Mouse (Mus musculus): ENCODE results near the gene Ablim1.

Ablim1 gene

GRCm38 (mm10) chr19:57016995-57017784, 297.5 kb downstream of the Ablim1 start:
- no peak for DNase-seq (ENCODE audit: extremely low read depth, low read depth)

- no peak for DNase-seq (ENCODE audit: extremely low read depth, low read depth)
Measured at GRCm38 (mm10) chr19:57014808-57015207, 299.9 kb downstream of the Ablim1 start.

GRCm38 (mm10) chr19:57013271-57013677, 301.4 kb downstream of the Ablim1 start:
- DNase-seq (ENCODE audit: extremely low read depth, low read depth): no peak

DNA sequence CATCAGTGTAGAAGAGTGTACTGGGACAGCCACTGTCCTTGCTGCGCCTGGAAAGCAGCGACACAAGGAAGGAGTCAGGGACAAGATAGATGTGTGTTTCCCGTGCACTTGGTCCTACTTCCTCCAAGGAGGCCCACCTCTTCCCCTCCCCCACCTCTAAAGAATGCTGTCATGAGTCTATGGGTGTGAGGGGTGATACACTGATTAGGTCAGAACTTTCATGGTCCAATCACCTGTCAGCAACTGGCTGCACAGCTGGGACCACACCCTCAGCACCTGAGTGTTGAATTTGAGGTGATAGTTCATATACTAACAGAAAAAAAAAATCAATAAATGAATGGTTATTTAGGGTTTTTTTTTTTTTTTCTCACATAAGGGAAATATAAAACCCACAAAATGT, 302.7 kb downstream of the Ablim1 start:
- DNase-seq (ENCODE audit: extremely low read depth, low read depth): no peak

DNA sequence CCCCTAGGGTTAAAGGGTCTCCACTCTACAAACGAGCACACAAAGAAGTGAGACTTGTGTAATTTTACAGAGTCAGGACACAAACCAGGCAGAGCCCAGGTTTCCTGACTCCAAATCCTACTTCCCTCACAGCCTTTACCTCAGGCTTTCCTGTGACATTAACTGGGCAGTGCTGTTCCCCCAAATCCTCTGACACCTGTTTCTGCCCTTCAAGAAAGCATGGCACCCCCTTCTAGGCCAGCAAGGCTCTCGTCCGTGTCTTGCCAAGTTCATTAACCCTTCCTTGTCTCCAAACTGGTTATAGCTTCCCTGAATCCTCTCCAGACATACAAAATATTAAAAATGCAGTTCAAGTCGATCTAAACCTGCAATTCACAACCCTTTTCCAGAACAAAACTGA, 304.7 kb downstream of the Ablim1 start:
- no peak for DNase-seq (ENCODE audit: extremely low read depth, low read depth)

DNA sequence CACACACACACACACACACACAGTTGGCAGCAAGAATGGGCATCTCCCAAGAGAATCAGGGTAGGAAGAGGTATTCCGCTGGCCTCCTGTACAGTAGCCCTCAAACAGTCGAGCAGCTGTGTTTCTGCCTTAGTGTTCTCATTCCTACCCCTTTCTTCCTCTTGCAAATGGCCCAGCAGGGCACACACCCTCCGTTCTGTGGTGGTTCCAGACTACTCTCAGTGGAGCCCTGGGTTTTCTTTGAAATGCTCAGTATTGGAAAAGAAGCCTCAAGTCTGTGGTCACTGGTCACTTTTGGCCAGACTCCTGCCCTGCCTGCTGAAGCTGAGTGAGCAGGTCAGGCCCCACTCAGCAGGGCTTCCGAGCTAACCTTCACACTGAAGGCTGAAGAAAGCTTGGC, 305.1 kb downstream of the Ablim1 start:
- no peak for DNase-seq (ENCODE audit: extremely low read depth, low read depth)

DNA sequence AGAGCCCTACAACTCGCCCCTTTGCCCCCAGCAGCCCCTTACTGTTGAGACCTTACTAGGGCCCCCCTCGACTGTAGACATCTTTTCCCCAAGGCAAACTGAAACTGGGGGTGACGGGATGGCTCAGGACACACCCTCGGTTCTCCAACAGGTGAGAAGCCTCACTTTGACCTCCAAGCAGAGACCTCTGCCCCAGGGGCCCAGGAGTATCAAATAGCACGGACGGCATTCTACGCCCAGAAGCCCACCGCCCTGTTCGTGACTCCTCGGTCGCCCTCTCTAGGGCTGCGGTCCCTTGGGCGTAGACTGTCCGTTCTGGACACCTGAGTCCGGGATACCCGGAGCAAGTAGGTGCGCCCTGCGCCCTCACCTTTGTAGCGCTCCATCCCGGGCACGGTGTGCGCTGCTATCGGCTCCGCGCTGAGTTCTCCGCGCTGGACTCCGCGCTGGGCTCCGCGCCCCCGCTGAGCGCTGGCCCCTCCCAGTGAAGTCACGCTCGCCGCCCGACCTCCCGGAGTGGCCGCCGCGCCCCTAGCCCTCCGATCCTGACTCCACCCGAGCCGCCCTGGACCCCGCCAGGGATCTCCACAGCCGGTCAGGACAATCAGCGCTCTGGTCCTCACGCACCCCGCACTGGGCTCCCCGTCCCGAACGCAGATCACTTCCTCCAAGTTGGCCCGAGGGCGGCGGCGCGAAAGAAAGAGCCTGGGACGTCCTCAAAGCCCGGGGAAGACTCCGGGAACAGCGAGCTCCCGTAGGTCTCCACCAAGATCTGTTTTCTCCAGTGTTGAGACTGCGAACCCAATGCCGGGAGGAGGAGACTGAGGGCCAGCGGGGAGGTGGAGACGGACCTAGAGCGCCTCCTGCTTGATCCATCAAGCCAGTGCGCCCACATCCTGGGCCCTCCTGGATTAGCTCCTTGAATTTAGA, 306.7 kb downstream of the Ablim1 start, which contains the start of gene Afap1l2:
Gene Afap1l2 (minus strand): TSS at position 448 of the 930 bp plus-strand sequence.
- no peak for DNase-seq (ENCODE audit: extremely low read depth, low read depth)

- DNase-seq (ENCODE audit: extremely low read depth, low read depth): no peak
Measured at GRCm38 (mm10) chr19:57007291-57007690, 307.4 kb downstream of the Ablim1 start.

DNA sequence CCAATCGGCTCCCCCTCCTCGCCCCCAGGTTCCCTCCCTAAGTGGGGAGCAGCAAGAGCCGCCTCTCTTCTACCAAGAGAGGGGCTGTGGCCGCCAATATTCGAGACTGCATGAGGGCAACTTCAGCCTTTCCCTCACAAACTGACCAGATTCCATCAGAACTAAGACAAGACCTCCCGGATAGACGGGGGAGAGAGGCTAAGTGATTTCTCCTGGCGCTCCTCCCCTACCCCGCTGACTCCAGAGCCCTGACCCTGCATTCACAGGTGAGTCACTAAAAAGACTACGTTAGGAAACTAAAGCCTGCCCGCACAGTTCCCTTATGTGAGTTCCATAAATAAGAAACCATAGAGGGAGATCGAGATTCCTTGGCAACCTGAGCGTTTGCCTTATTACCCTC, 307.9 kb downstream of the Ablim1 start:
- no peak for DNase-seq (ENCODE audit: extremely low read depth, low read depth)

DNA sequence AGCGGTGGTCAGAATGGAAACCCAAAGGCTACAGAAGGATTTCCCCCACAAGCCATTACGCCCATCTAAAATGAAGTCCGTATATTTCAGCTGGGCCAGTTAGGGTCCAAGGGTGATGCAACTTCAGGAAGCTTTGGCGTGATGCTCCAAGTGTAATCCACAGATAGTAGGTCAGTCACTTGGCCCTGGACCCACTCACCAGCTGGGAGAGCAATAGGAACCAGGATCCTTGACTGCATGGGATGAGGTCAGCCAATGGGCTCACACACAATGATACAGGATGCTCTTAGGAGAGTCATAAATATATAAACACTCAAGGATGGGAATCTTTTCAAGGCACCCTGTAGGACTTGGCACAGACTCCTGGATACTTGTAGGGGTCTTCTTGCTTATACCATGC, 309.7 kb downstream of the Ablim1 start:
- no peak for DNase-seq (ENCODE audit: extremely low read depth, low read depth)

DNA sequence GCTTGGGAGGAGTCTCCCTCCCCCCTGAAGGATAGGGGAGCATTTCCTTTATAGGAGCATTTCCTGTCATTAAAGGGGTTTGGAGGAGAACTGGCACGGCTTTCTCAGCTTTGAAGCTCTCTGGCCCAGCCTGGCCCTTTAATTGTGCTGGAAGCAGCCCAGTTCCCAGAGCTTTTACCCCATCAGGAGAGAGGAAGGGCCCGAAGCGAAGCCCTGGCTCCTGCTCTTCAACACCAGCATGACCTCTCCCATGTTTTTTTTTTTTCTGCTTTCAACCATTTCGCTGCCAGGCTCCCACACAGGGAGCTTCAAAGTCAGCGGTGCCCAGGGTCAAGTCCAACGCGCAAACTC, 311.3 kb downstream of the Ablim1 start:
- DNase-seq (ENCODE audit: extremely low read depth, low read depth): no peak

- no peak for DNase-seq (ENCODE audit: extremely low read depth, low read depth)
Measured at GRCm38 (mm10) chr19:57002741-57003459, 311.8 kb downstream of the Ablim1 start.

- DNase-seq (ENCODE audit: extremely low read depth, low read depth): no peak
Measured at GRCm38 (mm10) chr19:57001926-57002325, 312.8 kb downstream of the Ablim1 start.

DNA sequence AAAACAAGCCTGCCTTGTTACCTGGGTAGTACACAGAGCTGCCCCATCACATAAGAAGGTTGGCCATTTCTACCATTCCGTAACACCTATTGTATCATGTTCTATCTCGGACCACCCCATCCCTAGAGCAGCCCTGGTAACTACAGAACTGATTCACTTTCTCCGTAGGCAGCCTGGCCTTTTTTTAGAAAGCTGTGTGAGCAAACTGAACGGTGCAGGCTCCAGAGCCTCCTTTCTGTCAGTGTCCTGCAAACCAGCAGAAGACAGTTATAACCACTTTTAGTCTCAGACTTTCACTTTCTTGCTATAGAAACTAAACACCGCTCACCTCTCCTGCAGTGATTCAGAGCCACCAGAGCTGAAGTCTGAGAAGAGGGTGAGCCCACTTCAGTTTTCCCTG, 314.1 kb downstream of the Ablim1 start:
- DNase-seq (ENCODE audit: extremely low read depth, low read depth): no peak

DNA sequence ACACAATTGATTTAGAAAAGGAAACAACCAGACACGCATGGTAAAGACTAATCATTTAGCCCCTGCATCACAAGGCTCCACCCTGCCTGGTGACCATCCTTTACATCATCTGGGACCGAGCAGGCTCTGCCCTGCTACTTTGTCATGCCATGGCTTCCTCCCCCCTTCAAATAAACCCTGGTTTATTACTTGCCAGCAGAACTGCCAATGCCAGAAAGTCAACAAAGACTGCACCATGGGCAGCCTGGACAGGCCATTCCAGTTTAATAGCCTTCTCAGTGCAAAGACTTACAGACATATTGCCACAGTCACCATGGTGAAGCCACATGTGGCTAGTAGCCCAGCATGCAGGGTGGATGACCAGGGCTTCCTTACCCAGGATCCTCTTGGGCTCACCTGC, 314.9 kb downstream of the Ablim1 start:
- no peak for DNase-seq (ENCODE audit: extremely low read depth, low read depth)

GRCm38 (mm10) chr19:56998910-56999309, 315.8 kb downstream of the Ablim1 start:
- no peak for DNase-seq (ENCODE audit: extremely low read depth, low read depth)

GRCm38 (mm10) chr19:56998331-56998730, 316.4 kb downstream of the Ablim1 start:
- DNase-seq (ENCODE audit: extremely low read depth, low read depth): no peak

GRCm38 (mm10) chr19:56997164-56997599, 317.5 kb downstream of the Ablim1 start:
- no peak for DNase-seq (ENCODE audit: extremely low read depth, low read depth)

GRCm38 (mm10) chr19:56995441-56995840, 319.3 kb downstream of the Ablim1 start:
- no peak for DNase-seq (ENCODE audit: extremely low read depth, low read depth)

GRCm38 (mm10) chr19:56994653-56995052, 320.1 kb downstream of the Ablim1 start:
- no peak for DNase-seq (ENCODE audit: extremely low read depth, low read depth)

GRCm38 (mm10) chr19:56993763-56994162, 321.0 kb downstream of the Ablim1 start:
- no peak for DNase-seq (ENCODE audit: extremely low read depth, low read depth)
